Mouse (Mus musculus): ENCODE data around the gene Gm44502.

GRCm38 (mm10) chr15:89376040-89376439, 53.5 kb downstream of the Gm44502 start:
- TF ChIP-seq CTCF (IDR thresholded peaks at IDR 0.05 in 2 of 3, conservative IDR thresholded peaks at IDR 0.05 in 1 of 3; ENCODE audit: control insufficient read depth in 1 of 3, insufficient read depth in 1 of 3, low read depth in 2 of 3, low read length in 3 of 3, poor library complexity in 1 of 3, severe bottlenecking in 1 of 3), result no peak
- no peak for TF ChIP-seq TAL1 (IDR thresholded peaks at IDR 0.05; ENCODE audit: low read length)
- no peak for TF ChIP-seq POLR2AphosphoS2 (IDR thresholded peaks at IDR 0.05; ENCODE audit: low read length)
- TF ChIP-seq BHLHE40 (IDR thresholded peaks at IDR 0.05; ENCODE audit: borderline replicate concordance, low read depth, low read length), result no peak
- no peak for TF ChIP-seq USF2 (IDR thresholded peaks at IDR 0.05; ENCODE audit: borderline replicate concordance in 1 of 2, insufficient read depth in 1 of 2, low read depth in 1 of 2, low read length in 2 of 2)
- no peak for TF ChIP-seq SIN3A (IDR thresholded peaks at IDR 0.05; ENCODE audit: low read length)
